Mouse (Mus musculus): ENCODE measurements around the gene Crisp3.
"Not testable (repeated sequence)": the region's sequence is repeated elsewhere in the genome, so short reads cannot be mapped to it uniquely, and the experiment has no call there.

DNA sequence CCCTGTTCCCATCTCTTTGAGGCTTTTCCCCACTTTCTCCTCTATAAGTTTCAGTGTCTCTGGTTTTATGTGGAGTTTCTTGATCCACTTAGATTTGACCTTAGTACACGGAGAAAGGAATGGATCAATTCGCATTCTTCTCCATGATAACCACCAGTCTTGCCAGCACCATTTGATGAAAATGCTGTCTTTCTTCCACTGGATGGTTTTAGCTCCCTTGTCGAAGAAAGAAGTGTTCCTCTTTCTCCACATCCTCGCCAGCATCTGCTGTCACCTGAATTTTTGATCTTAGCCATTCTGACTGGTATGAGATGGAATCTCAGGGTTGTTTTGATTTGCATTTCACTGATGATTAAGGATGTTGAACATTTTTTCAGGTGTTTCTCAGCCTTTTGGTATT is 51.9 kb downstream of the Crisp3 start:
- TF ChIP-seq CTCF (IDR thresholded peaks at IDR 0.05; ENCODE audit: borderline replicate concordance, insufficient read depth, low read depth, low read length); POLR2A (IDR thresholded peaks at IDR 0.05; ENCODE audit: borderline replicate concordance, insufficient read depth, low read length): not testable (repeated sequence)
